Mouse (Mus musculus) heart, embryonic 14.5 days (tissue): Measurements from ENCODE around the gene Lgi1. TPM values are rescaled to one million over a fixed set of nuclear protein-coding genes. Genes with fewer than 3 reads are reported as not detected.

Experiments used
- ATAC-seq: fragments of 200-750 bp; cut with Nextera tagmentation; 2 replicates; pipeline ENCODE4 v1.8.0; 2017; ENCODE audit warnings: low read depth, moderate TSS enrichment; ENCODE audit not compliant: insufficient number of reproducible peaks, insufficient read depth, low FRiP score
- H3K27ac ChIP-seq, 2 experiments: fragments of 200-500 bp in 1 of 2; fragments of 300-500 bp in 1 of 2; sonication (generic) in 1 of 2; replicated peaks in 1 of 2; 2 replicates each; pipeline ENCODE4 v1.5.1; 2012 to 2014; ENCODE audit warnings: low read depth in 2 of 2, low read length in 2 of 2, control low read depth in 1 of 2, mild to moderate bottlenecking in 1 of 2, mixed read lengths in 1 of 2; ENCODE audit not compliant: control insufficient read depth in 1 of 2, insufficient read depth in 1 of 2
- H3K27me3 ChIP-seq: fragments of 300-500 bp; sonication (generic); 2 replicates; pipeline ENCODE4 v1.6.1; 2014; ENCODE audit warnings: mild to moderate bottlenecking, low read length, control low read depth; ENCODE audit not compliant: control insufficient read depth, insufficient read depth
- H3K36me3 ChIP-seq: fragments of 300-500 bp; sonication (generic); 2 replicates; pipeline ENCODE4 v1.6.1; 2014; ENCODE audit warnings: mild to moderate bottlenecking, control low read depth, low read length, mixed read lengths; ENCODE audit not compliant: control insufficient read depth, insufficient read depth
- H3K4me1 ChIP-seq, 2 experiments: fragments of 200-500 bp in 1 of 2; fragments of 300-500 bp in 1 of 2; sonication (generic) in 1 of 2; 2 replicates each; pipeline ENCODE4 v1.6.1; 2012 to 2014; ENCODE audit warnings: low read length in 2 of 2, control low read depth in 1 of 2, mixed read lengths in 1 of 2; ENCODE audit not compliant: control insufficient read depth in 2 of 2, insufficient read depth in 2 of 2
- H3K4me2 ChIP-seq: fragments of 300-500 bp; sonication (generic); 2 replicates; pipeline ENCODE4 v1.6.1; 2014; ENCODE audit warnings: mild to moderate bottlenecking, low read length
- H3K4me3 ChIP-seq, 2 experiments: fragments of 200-500 bp in 1 of 2; fragments of 300-500 bp in 1 of 2; sonication (generic) in 1 of 2; 2 replicates each; pipeline ENCODE4 v1.5.1; 2012 to 2014; ENCODE audit warnings: low read length in 2 of 2, mild to moderate bottlenecking in 2 of 2, control low read depth in 1 of 2, low read depth in 1 of 2, moderate library complexity in 1 of 2; ENCODE audit not compliant: control insufficient read depth in 1 of 2, insufficient read depth in 1 of 2
- H3K9ac ChIP-seq: fragments of 300-500 bp; sonication (generic); 2 replicates; pipeline ENCODE4 v1.6.1; 2014; ENCODE audit warnings: mild to moderate bottlenecking, low read length
- H3K9me3 ChIP-seq: fragments of 300-500 bp; sonication (generic); 2 replicates; pipeline ENCODE4 v1.6.1; 2016; ENCODE audit warnings: low read length, control low read depth; ENCODE audit not compliant: control insufficient read depth
- WGBS: fragments of 180-500 bp; shearing (Covaris S2); extraction: QIAGEN DNeasy Blood & Tissue Kit; methylation state at CpG from one replicate; pipeline ENCODE4 v1.1.7; 2014; 5-methylcytosine and 5-hydroxymethylcytosine counted together
- polyA plus RNA-seq: library from polyadenylated mRNA; unstranded; fragments of >200 nt; fragmentation: Nextera tagmentation; extraction: Ambion mirVana; gene quantifications from 2 replicates; pipeline ENCODE4 v1.2.1, GENCODE M21; 2014

The Lgi1 gene
- polyA plus RNA-seq, 1 experiment from 2014 or later = 0.14 TPM

- no peaks in the 10 kb centered on the region for H3K27me3 ChIP-seq
- H3K4me3 ChIP-seq = no peak overlapping the region
- WGBS = 65% methylated on average over 7 of the region's 7 CpGs
- no peak overlapping the region for H3K4me2 ChIP-seq
- no peaks in the 10 kb centered on the region for H3K9me3 ChIP-seq
- H3K27ac ChIP-seq = no peak overlapping the region
- H3K9ac ChIP-seq = no peak overlapping the region
- H3K4me1 ChIP-seq = peaks cover 0 to 5% of the 10 kb centered on the region in 2 experiments; a peak in 3 of 4 replicates
- H3K36me3 ChIP-seq = no peaks in the 10 kb centered on the region
- ATAC-seq = no peak
These were observed 63.7 kb downstream of the Lgi1 start for GRCm38 (mm10) chr19:38328010-38328409.

GRCm38 (mm10) chr19:38329257-38329656, 64.9 kb downstream of the Lgi1 start:
- Histone ChIP-seq H3K9ac (no peak overlapping the region), H3K4me3 (no peak overlapping the region), H3K9me3 (no peaks in the 10 kb centered on the region), H3K4me1 (peaks cover 0 to 5% of the 10 kb centered on the region in 2 experiments; a peak in 3 of 4 replicates), H3K27me3 (no peaks in the 10 kb centered on the region), H3K36me3 (no peaks in the 10 kb centered on the region), H3K27ac (no peak overlapping the region), H3K4me2 (no peak overlapping the region)
- whole genome bisulfite sequencing = 79% methylated on average over 5 of the region's 5 CpGs
- ATAC-seq = no peak

- Histone ChIP-seq H3K9ac (no peak overlapping the region), H3K27ac (no peak overlapping the region), H3K4me1 (peaks cover 0 to 5% of the 10 kb centered on the region in 2 experiments; a peak in 3 of 4 replicates), H3K27me3 (no peaks in the 10 kb centered on the region), H3K36me3 (no peaks in the 10 kb centered on the region), H3K4me2 (no peak overlapping the region), H3K9me3 (no peaks in the 10 kb centered on the region), H3K4me3 (no peak overlapping the region)
- WGBS = 85% methylated on average over 1 of the region's 1 CpGs
- ATAC-seq = no peak
These were observed 66.7 kb downstream of the Lgi1 start for GRCm38 (mm10) chr19:38331072-38331471.

- 28% methylated on average over 2 of the region's 2 CpGs for WGBS
- Histone ChIP-seq H3K27ac (no peak overlapping the region), H3K36me3 (no peaks in the 10 kb centered on the region), H3K4me3 (no peak overlapping the region), H3K4me2 (no peak overlapping the region), H3K9me3 (no peaks in the 10 kb centered on the region), H3K27me3 (no peaks in the 10 kb centered on the region), H3K9ac (no peak overlapping the region), H3K4me1 (peaks cover 0 to 5% of the 10 kb centered on the region in 2 experiments; a peak in 3 of 4 replicates)
- 0 out of 2 replicates have a peak, but pooled peaks have one; percentile 64 for ATAC-seq
These were observed 67.9 kb downstream of the Lgi1 start for GRCm38 (mm10) chr19:38332245-38332644.

- Histone ChIP-seq H3K9me3 (no peaks in the 10 kb centered on the region), H3K36me3 (no peaks in the 10 kb centered on the region), H3K4me2 (no peak overlapping the region), H3K9ac (no peak overlapping the region), H3K27me3 (no peaks in the 10 kb centered on the region), H3K27ac (no peak overlapping the region), H3K4me3 (no peak overlapping the region), H3K4me1 (peaks cover 0 to 5% of the 10 kb centered on the region in 2 experiments; a peak in 3 of 4 replicates)
- WGBS = 78% methylated on average over 3 of the region's 3 CpGs
- no peak for ATAC-seq
These were observed 68.5 kb downstream of the Lgi1 start for GRCm38 (mm10) chr19:38332820-38333219.

GRCm38 (mm10) chr19:38336553-38336952, 72.2 kb downstream of the Lgi1 start:
- H3K4me3 ChIP-seq = no peak overlapping the region
- no peak for ATAC-seq
- WGBS = 80% methylated on average over 3 of the region's 3 CpGs
- no peak overlapping the region for H3K4me2 ChIP-seq
- no peak overlapping the region for H3K27ac ChIP-seq
- no peaks in the 10 kb centered on the region for H3K9me3 ChIP-seq
- no peak overlapping the region for H3K9ac ChIP-seq
- no peaks in the 10 kb centered on the region for H3K36me3 ChIP-seq
- H3K27me3 ChIP-seq = no peaks in the 10 kb centered on the region
- H3K4me1 ChIP-seq = peaks cover 0 to 5% of the 10 kb centered on the region in 2 experiments; a peak in 3 of 4 replicates

GRCm38 (mm10) chr19:38337332-38337731, 73.0 kb downstream of the Lgi1 start:
- no peak overlapping the region for H3K9ac ChIP-seq
- no peak overlapping the region for H3K4me3 ChIP-seq
- no peaks in the 10 kb centered on the region; a peak in 1 of 4 replicates for H3K4me1 ChIP-seq
- no peak overlapping the region for H3K4me2 ChIP-seq
- H3K27me3 ChIP-seq = no peaks in the 10 kb centered on the region
- H3K27ac ChIP-seq = no peak overlapping the region
- no peaks in the 10 kb centered on the region for H3K36me3 ChIP-seq
- ATAC-seq = no peak
- no peaks in the 10 kb centered on the region for H3K9me3 ChIP-seq
- WGBS = 84% methylated on average over 3 of the region's 3 CpGs

GRCm38 (mm10) chr19:38339734-38340133, 75.4 kb downstream of the Lgi1 start:
- Histone ChIP-seq H3K27ac (no peak overlapping the region), H3K36me3 (no peaks in the 10 kb centered on the region), H3K9me3 (no peaks in the 10 kb centered on the region), H3K4me2 (no peak overlapping the region), H3K4me3 (no peak overlapping the region), H3K27me3 (no peaks in the 10 kb centered on the region), H3K9ac (no peak overlapping the region), H3K4me1 (no peaks in the 10 kb centered on the region)
- no peak for ATAC-seq
- WGBS = 78% methylated on average over 3 of the region's 3 CpGs
